Mouse (Mus musculus): ENCODE data around the gene Dlgap1.

Dlgap1 gene

DNA sequence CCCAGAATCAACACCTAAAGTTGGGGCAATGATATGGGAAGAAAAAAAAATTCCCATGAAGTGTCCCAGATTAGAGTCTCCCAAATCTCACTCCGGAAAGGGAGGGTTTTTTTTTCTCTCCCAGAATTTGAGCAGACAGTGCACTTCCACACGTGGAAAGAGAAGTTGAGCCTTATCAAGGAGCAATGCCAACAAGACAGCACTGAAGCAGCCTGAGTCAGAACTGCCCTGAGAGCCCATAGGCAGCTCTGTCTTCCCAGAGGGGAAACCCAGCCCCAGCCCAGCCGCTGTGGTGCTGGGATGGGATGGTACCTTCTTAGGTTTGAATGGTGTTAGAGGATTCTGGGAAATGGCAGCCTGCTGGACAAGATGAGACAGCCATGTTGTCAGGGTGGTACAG lies 753.3 kb downstream of the Dlgap1 start:
- 65% methylated on average over 3 of the region's 3 CpGs for WGBS

DNA sequence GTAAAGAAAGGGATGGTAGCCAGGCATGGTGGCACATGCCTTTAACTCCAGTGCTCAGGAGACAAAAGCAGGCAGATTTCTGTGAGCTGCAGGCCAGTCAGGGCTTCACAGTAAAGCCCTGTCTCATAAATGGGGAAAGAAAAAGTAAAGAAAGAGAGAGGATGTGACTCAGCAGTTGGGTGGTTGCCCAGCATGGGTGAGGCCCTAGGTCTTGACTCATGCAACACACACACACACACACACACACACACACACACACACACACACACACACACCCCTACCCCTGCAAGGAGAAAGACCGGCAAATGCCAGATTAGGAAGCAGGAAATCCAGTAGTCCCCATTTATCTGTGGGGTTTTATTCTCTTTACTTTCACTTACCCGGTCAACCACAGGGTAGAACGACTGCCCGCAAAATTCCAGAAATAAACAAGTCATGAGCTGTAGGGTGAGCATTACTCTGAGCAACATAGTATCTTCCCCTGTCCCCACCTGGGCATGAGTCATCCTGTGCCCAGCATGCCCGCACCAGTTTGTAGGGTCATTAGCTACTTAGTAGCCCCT lies 759.9 kb downstream of the Dlgap1 start:
- 59% methylated on average over 5 of the region's 5 CpGs for WGBS

DNA sequence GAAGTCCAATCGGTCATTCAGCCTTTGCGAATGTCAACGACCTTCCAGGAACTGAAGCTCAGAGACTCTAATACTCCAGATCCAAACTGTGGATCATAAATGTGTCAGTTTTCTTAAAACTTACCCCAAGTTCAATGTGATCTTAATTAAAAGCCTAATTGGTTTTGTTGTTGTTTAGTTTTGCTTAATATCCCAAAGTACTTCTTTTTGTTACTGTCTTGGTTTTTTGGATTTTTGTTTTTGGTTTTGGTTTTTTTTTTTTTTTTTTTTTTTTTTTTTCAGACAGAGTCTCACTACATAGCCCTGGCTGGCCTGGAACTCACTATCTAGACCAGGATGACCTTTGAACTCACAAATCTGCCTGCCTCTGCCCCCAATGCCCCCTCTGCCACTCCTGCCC lies 765.9 kb downstream of the Dlgap1 start:
- WGBS: 96% methylated on average over 3 of the region's 3 CpGs

DNA sequence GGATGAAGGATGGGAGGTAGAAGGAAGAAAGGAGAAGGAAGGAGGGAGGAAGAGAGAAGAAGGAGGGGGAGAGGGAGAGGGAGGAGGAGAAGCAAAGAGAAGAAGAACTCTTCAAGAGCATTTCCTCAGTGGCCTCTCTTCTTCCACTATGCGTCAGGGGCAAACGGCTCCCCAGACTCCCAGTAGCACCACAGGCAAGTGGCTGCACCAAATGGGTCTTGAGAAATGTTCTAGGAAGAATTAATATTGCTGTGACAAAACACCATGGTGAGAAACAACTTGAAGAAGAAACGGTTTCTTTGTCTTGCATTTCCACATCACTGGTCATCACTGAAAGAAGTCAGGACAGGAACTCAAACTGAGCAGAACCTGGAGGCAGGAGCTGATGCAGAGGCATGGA lies 766.5 kb downstream of the Dlgap1 start:
- WGBS: 84% methylated on average over 3 of the region's 3 CpGs

DNA sequence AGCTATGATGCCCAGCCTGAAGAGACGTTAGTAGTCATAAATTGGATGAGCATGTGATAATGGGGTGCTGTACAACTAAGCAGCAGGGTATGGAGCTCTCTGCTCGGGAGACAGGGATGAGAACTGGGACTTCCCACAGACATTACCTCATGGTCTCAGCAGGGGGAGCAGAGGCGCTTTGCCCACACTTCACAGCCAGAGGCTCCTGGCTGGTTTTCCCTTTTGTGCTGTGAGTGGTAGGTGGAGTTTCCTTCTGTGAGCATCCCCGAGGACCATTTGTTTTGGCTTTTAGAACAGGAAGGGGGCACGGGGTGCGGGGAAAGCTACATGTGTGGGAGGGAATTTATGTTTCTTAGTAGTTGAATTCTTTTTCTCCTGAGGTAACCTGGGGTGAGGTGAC lies 768.6 kb downstream of the Dlgap1 start:
- 6% methylated on average over 6 of the region's 6 CpGs for WGBS

DNA sequence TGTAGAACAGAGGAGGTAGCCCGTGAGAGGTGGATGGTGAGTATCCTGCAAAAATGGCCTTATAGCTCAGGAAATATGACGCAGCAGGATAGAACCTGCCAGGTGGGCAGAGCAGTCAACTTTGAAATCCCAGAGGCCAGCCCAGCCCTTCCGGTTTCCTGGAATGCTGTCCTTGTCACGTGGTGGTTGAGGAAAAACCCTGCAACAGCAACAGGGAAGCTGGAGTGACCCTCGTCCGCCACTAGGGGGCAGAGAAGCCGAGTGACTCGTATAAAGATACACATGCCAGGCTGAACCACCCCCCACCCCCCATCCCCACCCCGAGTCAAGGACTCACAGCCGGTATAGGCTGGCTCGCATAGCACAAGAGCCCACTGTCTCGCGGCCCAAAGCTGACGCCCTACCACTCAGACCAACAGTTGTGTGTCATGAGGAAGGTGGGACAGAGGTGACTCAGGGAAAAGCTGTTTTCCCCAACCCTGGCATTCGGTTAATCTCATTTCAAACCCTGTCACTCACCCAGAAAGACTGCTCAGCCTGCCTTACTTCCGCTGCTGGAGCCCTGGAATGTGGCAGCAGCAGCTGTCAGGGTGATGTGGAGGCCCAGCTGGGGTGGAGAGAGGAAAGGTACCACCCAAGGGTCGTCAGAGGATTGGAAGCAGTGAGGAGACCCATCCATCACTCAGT lies 769.4 kb downstream of the Dlgap1 start:
- WGBS: 13% methylated on average over 17 of the region's 17 CpGs

DNA sequence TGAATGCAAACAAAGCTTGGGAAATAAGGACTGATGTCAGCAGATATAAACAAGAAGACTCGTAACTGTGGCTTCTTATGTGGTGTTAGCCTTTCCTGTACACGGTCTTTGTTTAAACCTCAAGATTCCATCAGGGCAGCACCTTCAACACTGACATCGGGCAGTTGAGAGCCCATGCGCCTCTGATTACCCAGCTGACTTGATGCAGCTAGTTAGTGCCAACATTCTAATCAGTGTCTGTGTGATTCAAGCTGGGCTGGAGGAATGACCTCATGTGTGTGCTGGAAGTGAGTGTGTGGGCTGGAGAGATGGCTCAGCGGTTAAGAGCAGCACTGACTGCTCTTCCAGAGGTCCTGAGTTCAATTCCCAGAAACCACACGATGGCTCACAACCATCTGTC lies 770.5 kb downstream of the Dlgap1 start:
- 75% methylated on average over 6 of the region's 6 CpGs for WGBS

DNA sequence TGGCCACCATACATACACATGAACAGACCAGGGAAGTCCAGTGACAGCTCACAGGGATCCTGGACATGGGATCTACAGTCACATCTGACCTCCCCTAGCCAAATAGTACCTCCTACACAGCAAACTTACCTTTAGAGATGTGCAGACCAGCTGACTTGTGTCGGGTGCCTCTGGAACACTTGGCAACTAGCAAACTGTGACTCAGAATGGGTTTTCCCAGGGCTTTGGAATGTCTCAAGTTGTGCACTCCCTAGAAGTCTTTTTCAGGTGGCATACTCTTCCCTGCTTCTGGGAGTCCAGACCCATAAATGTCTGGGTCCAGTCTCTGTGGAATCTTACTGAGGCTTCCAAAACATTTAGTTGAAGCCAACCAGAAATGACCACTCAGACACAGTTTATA lies 772.8 kb downstream of the Dlgap1 start:
- 61% methylated on average over 1 of the region's 1 CpGs for WGBS

DNA sequence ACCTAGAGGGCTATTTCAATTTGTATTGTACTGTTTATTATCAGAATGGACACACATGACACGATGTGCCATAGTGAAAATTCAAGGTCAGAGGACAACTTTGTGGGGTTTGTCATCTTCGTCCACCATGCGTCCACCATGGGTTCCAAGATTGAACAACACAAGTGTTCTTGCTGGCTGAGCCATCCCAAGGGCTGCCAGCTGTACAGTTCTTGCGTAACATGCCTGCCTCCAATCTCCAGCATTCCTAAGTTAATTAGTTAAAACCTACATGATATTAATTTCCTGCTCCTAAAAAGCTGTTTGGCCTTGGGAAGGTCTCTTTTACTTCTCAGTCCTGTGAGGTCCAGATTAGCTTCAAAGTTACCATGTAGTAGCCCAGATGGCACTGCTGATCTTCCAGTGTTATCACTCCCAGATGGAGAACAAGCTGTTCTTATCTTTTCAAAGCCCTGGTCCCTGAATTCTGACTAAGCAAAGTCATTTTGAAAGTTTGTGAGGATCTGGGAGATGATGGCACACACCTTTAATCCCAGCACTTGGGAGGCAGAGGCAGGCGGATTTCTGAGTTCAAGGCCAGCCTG lies 775.8 kb downstream of the Dlgap1 start:
- 95% methylated on average over 5 of the region's 5 CpGs for WGBS

DNA sequence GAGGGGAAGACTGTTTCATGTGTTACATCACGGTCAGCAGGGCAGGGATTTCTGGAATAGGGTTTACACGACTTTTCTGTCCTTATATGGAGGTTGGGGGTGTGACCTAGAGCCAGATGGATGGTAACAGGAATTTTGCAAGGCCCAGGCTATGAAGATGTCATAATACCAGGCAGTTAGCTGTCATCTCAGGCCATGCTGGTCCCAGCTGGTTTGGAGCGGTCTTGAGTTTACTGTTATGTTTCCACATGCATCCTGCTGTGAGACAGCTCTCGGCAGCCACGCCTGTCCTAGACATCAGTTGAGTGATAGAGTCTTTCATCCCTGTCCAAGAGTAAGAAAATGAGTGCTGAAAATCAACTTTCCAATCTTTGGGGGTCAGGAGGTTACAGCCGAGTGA lies 776.5 kb downstream of the Dlgap1 start:
- 82% methylated on average over 6 of the region's 6 CpGs for WGBS

DNA sequence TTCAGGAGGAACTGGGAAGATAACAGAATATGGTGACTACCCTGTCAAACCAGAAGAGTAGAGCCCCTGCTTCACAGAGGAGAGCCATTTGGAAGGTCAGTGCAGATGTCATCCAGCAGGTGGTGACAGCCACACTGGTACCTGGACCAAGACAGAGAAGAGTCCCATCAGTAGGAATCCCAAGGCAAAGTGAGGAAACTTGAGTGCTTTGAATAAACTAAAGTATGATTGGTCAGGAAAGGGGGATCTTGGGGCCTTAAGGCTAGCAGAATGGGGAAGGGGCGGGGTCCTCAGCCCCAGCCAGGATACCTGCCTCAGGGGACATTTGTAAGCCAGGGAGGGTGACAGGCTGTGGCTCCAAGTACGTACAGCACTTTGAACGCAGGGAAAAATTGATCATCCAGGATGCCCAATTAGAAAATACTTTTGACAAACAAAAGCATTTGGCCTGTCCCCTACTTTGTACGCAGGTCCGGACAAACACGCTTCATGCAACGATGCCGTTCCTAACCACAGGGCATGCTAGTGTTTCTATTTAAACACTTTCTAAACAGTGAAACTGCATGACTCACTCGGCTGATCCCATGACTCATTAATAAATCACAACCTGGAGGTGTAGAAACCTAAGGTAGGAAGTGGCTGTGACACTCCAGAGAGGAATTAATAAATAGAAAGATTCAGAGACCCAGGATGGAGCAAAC lies 777.7 kb downstream of the Dlgap1 start:
- 55% methylated on average over 9 of the region's 9 CpGs for WGBS

DNA sequence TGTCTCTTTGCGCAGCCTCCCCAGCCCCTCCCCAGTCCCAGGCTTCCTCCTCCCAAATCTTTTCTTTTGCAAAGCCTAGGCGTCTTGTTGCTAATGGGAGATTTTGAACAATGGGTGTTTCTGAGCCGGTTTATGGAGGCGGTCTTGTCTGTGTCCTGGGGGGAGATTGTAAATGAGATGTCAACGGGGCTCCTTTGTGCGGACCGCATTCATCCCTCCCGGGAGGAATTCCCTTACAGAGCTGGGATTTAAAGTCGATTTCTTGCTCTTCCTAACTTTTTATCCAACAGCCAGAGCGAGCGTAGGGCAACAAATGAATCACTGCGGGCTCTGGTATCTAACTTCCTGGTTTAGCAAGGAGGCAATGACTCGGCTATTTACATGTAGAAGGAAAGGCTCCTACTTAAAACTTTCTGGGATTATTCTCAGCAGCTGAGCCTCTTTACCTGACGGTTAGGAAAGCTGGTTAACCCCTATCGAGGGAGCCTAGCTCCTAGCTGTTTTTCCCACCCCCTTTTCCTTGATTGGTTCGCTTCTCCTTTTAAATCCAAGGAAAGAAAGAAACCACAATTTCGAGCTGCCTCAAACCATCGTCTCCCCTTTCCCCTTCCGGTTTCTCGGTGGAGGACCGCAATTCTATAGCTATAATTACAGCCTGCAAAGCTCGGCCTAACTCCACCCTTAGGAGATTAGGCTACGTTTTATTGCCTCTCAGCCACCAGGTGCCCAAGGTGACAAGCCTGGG lies 779.0 kb downstream of the Dlgap1 start:
- 25% methylated on average over 23 of the region's 23 CpGs for WGBS

DNA sequence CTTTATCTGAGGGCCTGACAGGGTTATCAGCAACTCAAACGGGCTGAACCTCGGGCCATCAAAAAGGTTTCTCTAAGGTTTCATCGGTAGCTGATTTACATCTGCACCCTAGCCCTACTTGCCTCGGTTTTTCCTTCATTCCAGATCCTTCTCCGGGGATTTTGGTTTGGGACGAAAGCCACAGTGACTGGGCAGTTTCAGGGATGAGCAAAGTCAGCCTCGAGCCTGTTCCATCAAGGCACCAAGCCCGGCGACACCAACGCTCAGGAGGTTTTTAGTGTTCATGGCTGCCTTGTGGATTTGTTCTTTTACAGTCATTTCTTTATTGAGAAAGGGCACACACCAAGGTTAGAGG lies 779.6 kb downstream of the Dlgap1 start:
- 64% methylated on average over 10 of the region's 10 CpGs for WGBS

DNA sequence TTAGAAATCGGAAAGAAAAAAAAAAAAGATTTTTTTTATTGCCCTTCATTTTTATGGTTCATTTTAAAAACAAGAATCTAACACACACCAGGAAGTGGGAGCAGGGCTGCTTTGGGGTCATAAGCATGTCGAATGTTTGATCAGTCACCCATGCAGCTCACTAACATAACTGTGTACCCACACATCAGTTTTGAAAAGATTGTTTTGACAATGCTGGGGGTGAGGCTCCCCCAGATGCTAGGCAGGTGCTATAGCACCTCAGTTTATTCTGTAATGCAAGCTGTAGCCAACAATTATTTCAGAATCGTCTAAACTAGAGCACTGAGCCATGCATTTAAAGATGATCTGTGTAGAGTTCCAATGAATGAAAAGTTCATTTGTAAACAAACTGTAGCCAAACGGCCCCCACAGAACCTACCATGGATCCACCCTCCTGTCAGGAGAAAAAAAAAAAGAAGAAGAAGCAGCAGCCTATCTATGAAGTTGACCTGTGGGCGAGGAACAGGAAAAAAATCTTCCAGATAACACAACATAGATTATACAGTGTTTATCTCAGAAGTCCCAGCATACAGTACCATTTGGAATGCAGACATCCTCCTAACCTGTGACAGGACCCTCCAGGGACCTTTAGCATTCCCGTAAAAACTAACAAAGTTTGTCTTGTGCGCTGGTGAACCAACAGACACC lies 780.2 kb downstream of the Dlgap1 start:
- WGBS: 78% methylated on average over 7 of the region's 7 CpGs

DNA sequence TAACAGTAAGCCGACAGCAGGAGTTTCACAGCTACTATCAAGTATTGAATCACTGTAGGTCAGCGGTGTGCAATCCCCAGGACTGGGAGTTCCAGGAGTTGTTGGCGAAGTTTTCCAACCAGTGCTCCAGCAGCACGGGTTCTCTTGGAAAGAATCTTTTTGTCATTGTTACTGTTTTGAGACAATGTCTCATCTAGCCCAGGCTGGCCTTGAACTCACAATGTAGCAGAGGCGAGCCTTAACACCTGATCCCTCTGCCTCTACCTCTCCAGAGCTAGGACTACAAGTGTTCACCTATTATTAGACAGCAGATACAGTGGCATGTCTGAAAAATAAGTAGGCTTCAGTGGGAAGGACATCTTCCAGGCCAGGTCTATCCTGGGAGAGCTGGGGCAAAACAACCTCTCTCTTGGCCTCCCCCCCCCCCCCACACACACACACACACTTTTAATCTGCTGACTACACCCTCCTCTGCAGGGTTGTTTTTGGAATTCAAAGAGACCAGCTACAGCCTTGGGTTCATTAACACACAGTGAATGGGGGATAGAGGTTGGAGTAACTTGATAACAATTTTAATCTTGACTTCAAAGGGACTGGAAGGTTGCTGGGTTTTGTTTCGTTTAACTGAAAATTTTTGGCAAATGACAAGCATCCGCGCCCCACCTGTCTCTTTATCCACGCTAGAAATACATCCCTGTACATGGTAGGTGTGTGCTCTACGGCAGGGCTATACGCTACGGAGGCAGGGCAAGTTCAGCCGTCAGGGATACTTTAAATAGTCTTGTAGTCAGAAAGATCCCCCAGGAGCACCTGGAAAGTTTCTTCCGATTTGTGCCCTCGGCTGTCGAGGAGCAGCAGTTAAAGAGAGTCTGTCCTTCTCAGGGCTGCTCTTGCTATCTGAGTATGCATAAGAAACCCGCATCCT lies 781.6 kb downstream of the Dlgap1 start:
- WGBS: 66% methylated on average over 17 of the region's 17 CpGs

DNA sequence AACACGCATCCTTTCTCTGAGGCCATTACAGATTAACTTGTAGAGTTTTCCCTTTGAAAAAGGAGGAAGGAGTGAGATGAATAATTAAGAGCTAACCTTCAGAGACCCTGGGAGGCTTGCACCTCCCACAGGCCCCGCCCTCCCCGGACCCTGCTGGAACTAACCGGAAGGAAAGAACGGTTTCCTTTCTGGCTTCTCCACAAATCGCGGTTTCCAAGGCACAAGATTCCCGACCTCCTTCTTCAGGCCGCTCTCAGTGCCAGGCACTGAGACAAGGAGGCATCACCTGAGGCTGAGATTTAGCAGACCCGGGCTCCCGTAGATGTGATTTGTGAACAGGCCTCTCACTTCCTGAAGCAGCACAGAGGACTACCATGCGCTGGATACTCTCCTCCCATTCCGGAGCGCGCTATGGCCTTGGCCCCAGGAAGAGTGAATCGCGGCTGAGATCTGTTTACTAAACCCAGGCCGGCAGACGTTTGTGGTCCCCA lies 782.3 kb downstream of the Dlgap1 start:
- WGBS: 35% methylated on average over 19 of the region's 19 CpGs

DNA sequence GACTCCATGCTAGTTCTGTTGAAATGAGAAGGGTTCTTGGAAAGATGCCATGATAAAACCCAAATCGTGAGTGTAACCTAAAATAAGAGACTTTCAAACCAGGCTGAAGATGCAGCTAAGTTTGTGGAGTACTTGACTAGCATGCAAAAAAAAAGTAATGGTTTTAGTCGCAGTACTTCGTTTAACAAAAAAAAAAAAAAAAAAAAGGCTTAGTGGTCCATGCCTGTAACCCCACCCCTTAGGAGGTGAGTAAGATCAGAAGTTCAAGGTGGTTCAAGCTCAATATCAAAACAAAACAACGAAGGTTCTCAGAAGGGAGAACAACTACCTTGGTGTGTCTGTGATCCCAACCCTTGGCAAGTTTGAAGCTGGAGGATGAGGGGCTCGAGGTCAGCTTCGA lies 782.8 kb downstream of the Dlgap1 start:
- WGBS: 64% methylated on average over 6 of the region's 6 CpGs

DNA sequence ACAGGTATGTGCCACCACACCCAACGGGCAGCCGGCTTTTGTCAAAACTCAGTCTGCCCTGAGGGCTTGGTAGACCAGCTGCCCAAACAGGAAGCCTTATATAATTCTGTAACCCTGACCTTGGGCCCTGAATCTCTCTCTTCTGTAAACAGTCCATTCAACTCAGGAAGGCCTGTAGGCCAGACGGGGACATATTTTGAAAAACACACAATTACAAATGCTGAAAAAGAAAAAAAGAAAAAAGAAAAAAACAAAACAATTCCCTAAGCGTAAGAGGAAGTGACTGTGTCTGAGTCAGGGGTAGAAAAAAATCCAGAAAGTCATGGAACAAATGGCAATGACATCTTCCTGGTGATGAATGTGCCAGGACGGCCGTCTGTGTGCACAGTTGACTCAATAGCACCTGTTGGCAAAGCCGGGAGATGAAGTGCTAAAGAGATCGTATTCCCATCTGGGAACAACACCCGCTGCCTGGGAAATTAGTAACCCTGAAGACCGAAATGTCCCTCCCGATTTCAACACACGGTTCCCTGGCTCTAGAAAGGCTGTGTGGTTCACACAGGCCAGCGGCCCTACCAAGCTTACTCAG lies 784.7 kb downstream of the Dlgap1 start:
- 55% methylated on average over 13 of the region's 13 CpGs for WGBS

DNA sequence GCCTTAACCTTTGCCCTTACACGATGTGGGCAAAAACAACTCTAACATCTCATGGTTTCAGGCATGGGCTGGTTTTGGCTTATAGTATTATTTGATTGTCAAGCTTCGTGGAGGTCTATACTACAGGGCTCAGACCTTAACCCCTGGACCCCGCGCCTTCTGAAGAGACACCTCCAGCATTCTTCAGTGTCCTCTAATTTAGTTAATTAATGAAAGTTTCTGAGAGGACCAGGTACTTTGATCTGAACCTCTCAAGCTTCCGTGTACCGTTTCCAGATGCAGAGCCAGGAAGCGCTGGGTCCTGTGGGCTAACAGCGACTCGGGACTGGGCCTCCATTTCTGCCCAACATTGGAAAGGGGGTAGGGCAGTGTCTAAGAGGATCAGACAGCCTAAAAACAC lies 785.2 kb downstream of the Dlgap1 start:
- WGBS: 84% methylated on average over 9 of the region's 9 CpGs

DNA sequence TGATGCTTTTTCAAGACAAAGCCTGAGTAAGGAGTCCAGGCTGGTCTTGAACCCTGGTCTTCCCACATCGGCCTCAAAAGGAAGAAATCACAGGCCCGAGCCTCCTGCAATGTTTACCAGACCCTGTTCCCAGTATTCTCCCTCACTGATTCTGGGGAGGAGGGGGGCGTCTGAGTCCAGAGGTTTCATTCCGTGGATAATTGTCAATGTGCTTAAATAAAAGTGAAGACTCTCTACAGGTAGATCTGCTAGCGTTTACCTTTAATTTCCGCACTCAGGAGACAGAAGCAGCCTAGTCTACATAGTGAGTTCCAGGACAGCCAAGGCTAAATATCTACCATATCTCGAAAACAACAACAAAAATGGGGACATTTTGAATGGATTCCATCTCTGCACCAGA lies 785.8 kb downstream of the Dlgap1 start:
- 56% methylated on average over 7 of the region's 7 CpGs for WGBS
